Mouse (Mus musculus): ENCODE measurements around the gene Aff3. TPM values are rescaled to one million over a fixed set of nuclear protein-coding genes. Genes with fewer than 3 reads are reported as not detected.

Gene Aff3
- 15.4 and 16.0 TPM in 2 replicates for polyA plus RNA-seq (2015; fragmentation: Nextera tagmentation; extraction: Ambion mirVana)

GRCm38 (mm10) chr1:38664777-38665176 lies at the start of gene Aff3:
TSS of gene Aff3 (minus strand) at chr1:38664955.
- WGBS: 81% methylated on average over 13 of the region's 13 CpGs
- no peak within 1 kb of the TSS for H3K27ac ChIP-seq (replicated peaks)
- no peaks in the 10 kb centered on the region for H3K36me3 ChIP-seq
- H3K4me2 ChIP-seq (replicated peaks): no peak within 1 kb of the TSS
- no peaks in the 10 kb centered on the region for H3K27me3 ChIP-seq
- H3K9me3 ChIP-seq (replicated peaks): no peaks in the 10 kb centered on the region
- no peak for ATAC-seq (ENCODE audit: insufficient number of reproducible peaks, low FRiP score, low TSS enrichment, low read depth)
- H3K4me1 ChIP-seq: peaks cover 17% of the 10 kb centered on the region; the same call in 1 of the 2 replicates
- H3K4me3 ChIP-seq (replicated peaks): no peak within 1 kb of the TSS
- no peak within 1 kb of the TSS for H3K9ac ChIP-seq

- no peak overlapping the region for H3K4me2 ChIP-seq (replicated peaks)
- H3K27ac ChIP-seq (replicated peaks): peak overlapping the region; percentile 77; the same call in 1 of the 2 replicates
- H3K27me3 ChIP-seq: no peaks in the 10 kb centered on the region
- WGBS: 42% methylated on average over 6 of the region's 6 CpGs
- no peak overlapping the region for H3K9ac ChIP-seq
- H3K4me1 ChIP-seq: peaks cover 35% of the 10 kb centered on the region
- no peaks in the 10 kb centered on the region for H3K9me3 ChIP-seq (replicated peaks)
- H3K36me3 ChIP-seq: no peaks in the 10 kb centered on the region
- H3K4me3 ChIP-seq (replicated peaks): no peak overlapping the region
- no peak for ATAC-seq (ENCODE audit: insufficient number of reproducible peaks, low FRiP score, low TSS enrichment, low read depth)
These were observed 35.9 kb upstream of the Aff3 start for GRCm38 (mm10) chr1:38700646-38701045.

- Histone ChIP-seq H3K4me1 (peaks cover 35% of the 10 kb centered on the region), H3K36me3 (no peaks in the 10 kb centered on the region), H3K9me3 (replicated peaks) (no peaks in the 10 kb centered on the region), H3K27ac (replicated peaks) (peak overlapping the region; percentile 85), H3K27me3 (no peaks in the 10 kb centered on the region), H3K4me2 (replicated peaks) (no peak overlapping the region; the same call in 1 of the 2 replicates), H3K4me3 (replicated peaks) (no peak overlapping the region), H3K9ac (no peak overlapping the region)
- WGBS: 34% methylated on average over 10 of the region's 10 CpGs
- peak; percentile 74 for ATAC-seq (ENCODE audit: insufficient number of reproducible peaks, low FRiP score, low TSS enrichment, low read depth)
These were observed 34.5 kb upstream of the Aff3 start for GRCm38 (mm10) chr1:38699244-38699643.

- H3K4me1 ChIP-seq: peaks cover 35% of the 10 kb centered on the region
- no peaks in the 10 kb centered on the region for H3K27me3 ChIP-seq
- H3K27ac ChIP-seq (replicated peaks): peak overlapping the region; percentile 68
- no peak overlapping the region for H3K4me3 ChIP-seq (replicated peaks)
- ATAC-seq (ENCODE audit: insufficient number of reproducible peaks, low FRiP score, low TSS enrichment, low read depth): no peak; the same call in 1 of the 2 replicates
- H3K9me3 ChIP-seq (replicated peaks): no peaks in the 10 kb centered on the region
- H3K4me2 ChIP-seq (replicated peaks): no peak overlapping the region
- no peak overlapping the region for H3K9ac ChIP-seq
- 35% methylated on average over 15 of the region's 15 CpGs for WGBS
- H3K36me3 ChIP-seq: no peaks in the 10 kb centered on the region
These were observed 31.3 kb upstream of the Aff3 start for GRCm38 (mm10) chr1:38695812-38696681.

GRCm38 (mm10) chr1:38695089-38695811 lies 30.5 kb upstream of the Aff3 start:
- Histone ChIP-seq H3K27me3 (no peaks in the 10 kb centered on the region), H3K9ac (no peak overlapping the region), H3K4me2 (replicated peaks) (no peak overlapping the region), H3K4me1 (peaks cover 28% of the 10 kb centered on the region), H3K27ac (replicated peaks) (no peak overlapping the region), H3K36me3 (no peaks in the 10 kb centered on the region), H3K9me3 (replicated peaks) (no peaks in the 10 kb centered on the region), H3K4me3 (replicated peaks) (no peak overlapping the region)
- no peak for ATAC-seq (ENCODE audit: insufficient number of reproducible peaks, low FRiP score, low TSS enrichment, low read depth)
- WGBS: 68% methylated on average over 2 of the region's 2 CpGs

- Histone ChIP-seq H3K9ac (no peak overlapping the region), H3K27me3 (no peaks in the 10 kb centered on the region), H3K27ac (replicated peaks) (no peak overlapping the region), H3K36me3 (no peaks in the 10 kb centered on the region), H3K4me1 (peaks cover 20% of the 10 kb centered on the region), H3K9me3 (replicated peaks) (no peaks in the 10 kb centered on the region), H3K4me3 (replicated peaks) (no peak overlapping the region), H3K4me2 (replicated peaks) (no peak overlapping the region)
- WGBS: 66% methylated on average over 5 of the region's 5 CpGs
- no peak for ATAC-seq (ENCODE audit: insufficient number of reproducible peaks, low FRiP score, low TSS enrichment, low read depth)
These were observed 29.4 kb upstream of the Aff3 start for GRCm38 (mm10) chr1:38694142-38694541.

GRCm38 (mm10) chr1:38690471-38690870 lies 25.7 kb upstream of the Aff3 start:
- Histone ChIP-seq H3K4me3 (replicated peaks) (no peak overlapping the region), H3K9me3 (replicated peaks) (no peaks in the 10 kb centered on the region), H3K36me3 (no peaks in the 10 kb centered on the region), H3K9ac (no peak overlapping the region), H3K4me2 (replicated peaks) (no peak overlapping the region), H3K4me1 (peaks cover 13% of the 10 kb centered on the region), H3K27me3 (no peaks in the 10 kb centered on the region), H3K27ac (replicated peaks) (no peak overlapping the region)
- ATAC-seq (ENCODE audit: insufficient number of reproducible peaks, low FRiP score, low TSS enrichment, low read depth): no peak
- 72% methylated on average over 6 of the region's 6 CpGs for WGBS

GRCm38 (mm10) chr1:38688216-38688615 lies 23.5 kb upstream of the Aff3 start:
- no peak overlapping the region for H3K9ac ChIP-seq
- H3K4me2 ChIP-seq (replicated peaks): no peak overlapping the region
- H3K27me3 ChIP-seq: no peaks in the 10 kb centered on the region
- no peaks in the 10 kb centered on the region for H3K9me3 ChIP-seq (replicated peaks)
- H3K4me3 ChIP-seq (replicated peaks): no peak overlapping the region
- WGBS: 19% methylated on average over 5 of the region's 5 CpGs
- no peaks in the 10 kb centered on the region for H3K36me3 ChIP-seq
- peak overlapping the region; percentile 76 for H3K27ac ChIP-seq (replicated peaks)
- ATAC-seq (ENCODE audit: insufficient number of reproducible peaks, low FRiP score, low TSS enrichment, low read depth): no peak
- peaks cover 13% of the 10 kb centered on the region for H3K4me1 ChIP-seq

GRCm38 (mm10) chr1:38685706-38686105 lies 21.0 kb upstream of the Aff3 start:
- no peak overlapping the region for H3K4me2 ChIP-seq (replicated peaks)
- no peak overlapping the region for H3K9ac ChIP-seq
- no peaks in the 10 kb centered on the region for H3K36me3 ChIP-seq
- no peaks in the 10 kb centered on the region for H3K9me3 ChIP-seq (replicated peaks)
- H3K4me1 ChIP-seq: peaks cover 13% of the 10 kb centered on the region
- ATAC-seq (ENCODE audit: insufficient number of reproducible peaks, low FRiP score, low TSS enrichment, low read depth): no peak
- H3K27me3 ChIP-seq: no peaks in the 10 kb centered on the region
- no peak overlapping the region for H3K27ac ChIP-seq (replicated peaks)
- no peak overlapping the region for H3K4me3 ChIP-seq (replicated peaks)
- 88% methylated on average over 5 of the region's 5 CpGs for WGBS

GRCm38 (mm10) chr1:38683158-38683721 lies 18.5 kb upstream of the Aff3 start:
- H3K4me3 ChIP-seq (replicated peaks): no peak overlapping the region
- no peaks in the 10 kb centered on the region for H3K9me3 ChIP-seq (replicated peaks)
- no peak overlapping the region for H3K27ac ChIP-seq (replicated peaks)
- no peaks in the 10 kb centered on the region for H3K36me3 ChIP-seq
- no peak overlapping the region for H3K4me2 ChIP-seq (replicated peaks)
- ATAC-seq (ENCODE audit: insufficient number of reproducible peaks, low FRiP score, low TSS enrichment, low read depth): no peak
- peaks cover 4% of the 10 kb centered on the region; the same call in 1 of the 2 replicates for H3K4me1 ChIP-seq
- 68% methylated on average over 10 of the region's 10 CpGs for WGBS
- H3K27me3 ChIP-seq: no peaks in the 10 kb centered on the region
- no peak overlapping the region for H3K9ac ChIP-seq

GRCm38 (mm10) chr1:38679890-38680289 lies 15.1 kb upstream of the Aff3 start:
- 74% methylated on average over 8 of the region's 8 CpGs for WGBS

More at GRCm38 (mm10) chr1:38679890-38680289, 15.1 kb upstream of the Aff3 start:
- Histone ChIP-seq H3K36me3 (no peaks in the 10 kb centered on the region), H3K9me3 (replicated peaks) (no peaks in the 10 kb centered on the region), H3K4me1 (no peaks in the 10 kb centered on the region; the same call in 1 of the 2 replicates), H3K4me2 (replicated peaks) (no peak overlapping the region), H3K27me3 (no peaks in the 10 kb centered on the region), H3K4me3 (replicated peaks) (no peak overlapping the region), H3K27ac (replicated peaks) (no peak overlapping the region), H3K9ac (no peak overlapping the region)
- no peak for ATAC-seq (ENCODE audit: insufficient number of reproducible peaks, low FRiP score, low TSS enrichment, low read depth)
